Mouse (Mus musculus) MEL (cell line): Measurements from ENCODE around the gene Ascl1.

Experiments
- CTCF ChIP-seq, 3 experiments: IDR thresholded peaks in 2 of 3; conservative IDR thresholded peaks in 1 of 3; 2 replicates each; pipeline ENCODE4 v1.5.1; 2011 to 2012; ENCODE audit warnings: low read length in 3 of 3, low read depth in 2 of 3, mild to moderate bottlenecking in 2 of 3, improper control_type of control experiment in 1 of 3, inconsistent platforms in 1 of 3, mixed read lengths in 1 of 3, moderate library complexity in 1 of 3; ENCODE audit not compliant: control insufficient read depth in 1 of 3, insufficient read depth in 1 of 3, poor library complexity in 1 of 3, severe bottlenecking in 1 of 3
- EP300 ChIP-seq, 2 experiments: IDR thresholded peaks; 2 replicates each; pipeline ENCODE4 v1.6.1; 2011; ENCODE audit warnings: improper control_type of control experiment in 2 of 2, low read length in 2 of 2, low read depth in 1 of 2, mild to moderate bottlenecking in 1 of 2
- HCFC1 ChIP-seq: IDR thresholded peaks from 2 replicates; pipeline ENCODE4 v1.6.1; 2012; ENCODE audit warnings: low read depth, mild to moderate bottlenecking, inconsistent platforms, low read length, improper control_type of control experiment, moderate library complexity
- POLR2A ChIP-seq, 2 experiments: IDR thresholded peaks; 2 replicates each; pipeline ENCODE4 v1.6.1; 2011 to 2012; ENCODE audit warnings: low read length in 2 of 2, mild to moderate bottlenecking in 2 of 2, control low read depth in 1 of 2, improper control_type of control experiment in 1 of 2, low read depth in 1 of 2, moderate library complexity in 1 of 2; ENCODE audit not compliant: control insufficient read depth in 1 of 2, insufficient read depth in 1 of 2, poor library complexity in 1 of 2
- TBP ChIP-seq: IDR thresholded peaks from 2 replicates; pipeline ENCODE4 v1.8.0; 2011; ENCODE audit warnings: low read depth, low read length, improper control_type of control experiment

- TF ChIP-seq CTCF (IDR thresholded peaks at IDR 0.05 in 2 of 3, conservative IDR thresholded peaks at IDR 0.05 in 1 of 3; ENCODE audit: control insufficient read depth in 1 of 3, insufficient read depth in 1 of 3, low read depth in 2 of 3, low read length in 3 of 3, poor library complexity in 1 of 3, severe bottlenecking in 1 of 3) (no peak), HCFC1 (no peak), TBP (no peak), EP300 (IDR thresholded peaks at IDR 0.05; ENCODE audit: low read depth in 1 of 2, low read length in 2 of 2) (no peak), POLR2A (IDR thresholded peaks at IDR 0.05; ENCODE audit: control insufficient read depth in 1 of 2, insufficient read depth in 1 of 2, low read depth in 1 of 2, low read length in 2 of 2, poor library complexity in 1 of 2) (no peak)
These were observed 19.9 kb downstream of the Ascl1 start for GRCm38 (mm10) chr10:87473475-87474131.
